Mouse (Mus musculus): ENCODE data around the gene Guca2b. TPM values are rescaled to one million over a fixed set of nuclear protein-coding genes. Genes with fewer than 3 reads are reported as not detected.
A peak's percentile ranks its signal among the peaks of the same experiment; 100 is the strongest.

Guca2b gene
- polyA plus RNA-seq, 1 experiment: not detected

DNA sequence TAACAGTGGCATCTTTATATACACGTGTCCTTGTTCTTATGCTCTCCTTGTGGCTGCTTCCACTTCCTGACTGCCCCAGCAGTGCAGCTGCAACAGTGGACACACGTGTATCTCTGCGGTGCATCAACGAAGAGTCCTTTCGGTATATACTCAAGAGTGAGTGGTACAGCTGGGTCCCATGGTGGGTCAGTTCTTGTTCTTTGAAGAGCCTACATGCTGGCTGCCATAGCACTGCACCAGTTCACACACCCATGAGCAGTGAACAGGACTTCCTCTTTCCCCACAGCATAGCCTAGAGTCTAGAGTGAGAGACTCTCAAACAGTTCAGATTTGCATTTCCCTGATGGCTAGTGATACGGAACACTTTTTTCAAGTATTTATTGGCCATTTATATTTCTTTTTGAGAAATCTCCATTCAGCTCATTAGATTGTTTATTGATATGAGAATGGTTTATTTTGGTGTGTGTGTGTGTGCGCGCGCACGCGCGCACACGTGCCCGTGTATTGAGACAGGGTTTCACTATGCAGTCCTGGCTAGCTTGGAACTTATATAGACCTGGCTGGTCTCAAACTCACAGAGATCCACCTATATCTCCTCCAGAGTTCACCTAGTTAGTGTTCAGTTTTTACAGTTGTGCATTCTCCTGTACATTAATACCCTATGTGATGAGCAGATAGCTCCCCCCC is 4.8 kb upstream of the Guca2b start:
- Histone ChIP-seq H3K4me3 (ENCODE audit: insufficient read depth, low read depth, low read length) (no peak overlapping the region), H3K27ac (ENCODE audit: insufficient read depth, low read depth, low read length) (no peak overlapping the region), H3K4me1 (ENCODE audit: control insufficient read depth, insufficient read depth, low read length) (peaks cover 14% of the 10 kb centered on the region)
- TF ChIP-seq CTCF (IDR thresholded peaks at IDR 0.05; ENCODE audit: insufficient read depth, low read depth, low read length): no peak
- no peak for TF ChIP-seq POLR2A (IDR thresholded peaks at IDR 0.05; ENCODE audit: insufficient read depth, low read depth, low read length)
- 94% methylated on average over 14 of the region's 14 CpGs for WGBS

DNA sequence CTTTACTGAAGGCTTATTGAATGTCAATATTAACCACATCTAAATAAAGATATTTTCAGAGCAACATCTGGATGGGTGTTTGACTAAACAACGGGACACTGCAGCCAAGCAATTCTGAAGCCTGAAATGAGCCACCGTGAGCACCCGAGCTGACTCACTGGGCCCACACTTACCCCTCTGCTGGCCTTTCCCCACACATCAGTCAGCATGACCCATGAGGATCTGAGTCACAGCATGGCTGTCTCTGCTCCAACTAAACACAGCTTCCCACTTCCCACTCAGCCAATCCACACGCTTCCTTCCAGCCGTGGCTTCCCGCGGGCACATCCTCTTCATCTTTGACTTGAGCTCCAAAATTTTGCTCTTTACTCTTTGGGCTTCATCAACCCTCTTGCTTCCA is 4.2 kb upstream of the Guca2b start:
- Histone ChIP-seq H3K27ac (ENCODE audit: insufficient read depth, low read depth, low read length) (no peak overlapping the region), H3K4me3 (ENCODE audit: insufficient read depth, low read depth, low read length) (no peak overlapping the region), H3K4me1 (ENCODE audit: control insufficient read depth, insufficient read depth, low read length) (peaks cover 14% of the 10 kb centered on the region)
- 25% methylated on average over 7 of the region's 7 CpGs for WGBS
- TF ChIP-seq POLR2A (IDR thresholded peaks at IDR 0.05; ENCODE audit: insufficient read depth, low read depth, low read length) (no peak), CTCF (IDR thresholded peaks at IDR 0.05; ENCODE audit: insufficient read depth, low read depth, low read length) (no peak)

- WGBS: 68% methylated on average over 4 of the region's 4 CpGs
- Histone ChIP-seq H3K4me1 (ENCODE audit: control insufficient read depth, insufficient read depth, low read length) (peaks cover 14% of the 10 kb centered on the region), H3K4me3 (ENCODE audit: insufficient read depth, low read depth, low read length) (no peak overlapping the region), H3K27ac (ENCODE audit: insufficient read depth, low read depth, low read length) (peak overlapping the region; percentile 12; the same call in 1 of the 2 replicates)
- TF ChIP-seq CTCF (IDR thresholded peaks at IDR 0.05; ENCODE audit: insufficient read depth, low read depth, low read length) (no peak), POLR2A (IDR thresholded peaks at IDR 0.05; ENCODE audit: insufficient read depth, low read depth, low read length) (no peak)
Measured at GRCm38 (mm10) chr4:119662151-119662550, 3.4 kb upstream of the Guca2b start.

DNA sequence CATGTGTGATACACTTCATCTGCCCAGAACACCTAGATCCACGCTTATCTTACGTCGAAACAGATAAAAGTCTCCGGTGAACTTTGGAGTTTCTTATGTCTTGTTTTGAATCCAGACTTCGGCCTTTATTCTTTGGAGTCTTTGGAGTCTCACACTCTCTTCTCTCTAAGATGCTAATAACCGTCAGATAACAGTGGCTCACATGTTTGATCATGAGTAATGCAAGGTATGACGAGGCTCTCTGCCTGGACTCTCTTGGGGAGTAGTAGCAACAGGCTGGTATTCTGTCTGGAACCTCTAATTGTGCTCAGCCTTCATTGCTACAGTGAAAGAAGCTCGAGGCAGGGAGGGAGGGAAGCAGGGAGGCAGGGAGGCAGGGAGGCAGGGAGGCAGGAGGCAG is 1.3 kb upstream of the Guca2b start:
- no peak overlapping the region for H3K4me3 ChIP-seq (ENCODE audit: insufficient read depth, low read depth, low read length)
- TF ChIP-seq CTCF (IDR thresholded peaks at IDR 0.05; ENCODE audit: insufficient read depth, low read depth, low read length) (no peak), POLR2A (IDR thresholded peaks at IDR 0.05; ENCODE audit: insufficient read depth, low read depth, low read length) (no peak)
- no peak overlapping the region for H3K27ac ChIP-seq (ENCODE audit: insufficient read depth, low read depth, low read length)
- peaks cover 10% of the 10 kb centered on the region for H3K4me1 ChIP-seq (ENCODE audit: control insufficient read depth, insufficient read depth, low read length)
- 86% methylated on average over 8 of the region's 8 CpGs for WGBS

DNA sequence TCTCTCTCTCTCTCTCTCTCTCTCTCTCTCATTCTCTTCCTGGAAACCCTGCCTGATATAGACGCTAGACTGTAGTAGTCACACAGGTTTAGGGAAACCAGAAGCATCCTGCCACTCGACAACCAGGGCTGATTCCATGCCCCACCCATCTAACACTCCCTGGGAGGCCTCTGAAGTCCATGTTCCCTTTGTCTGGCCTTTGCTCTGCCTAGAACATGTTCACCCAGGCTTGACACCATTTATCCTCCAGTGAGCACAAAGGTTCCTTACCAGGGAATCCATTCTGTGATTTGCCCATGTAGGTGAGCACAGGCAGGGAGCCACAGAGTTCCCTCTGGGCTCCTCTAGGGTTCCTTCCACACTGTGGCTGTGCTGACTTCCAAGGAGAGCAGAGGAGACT is 508 bp downstream of the Guca2b start:
- H3K4me3 ChIP-seq (ENCODE audit: insufficient read depth, low read depth, low read length): no peak overlapping the region
- H3K27ac ChIP-seq (ENCODE audit: insufficient read depth, low read depth, low read length): no peak overlapping the region
- H3K4me1 ChIP-seq (ENCODE audit: control insufficient read depth, insufficient read depth, low read length): peaks cover 8% of the 10 kb centered on the region
- no peak for TF ChIP-seq POLR2A (IDR thresholded peaks at IDR 0.05; ENCODE audit: insufficient read depth, low read depth, low read length)
- TF ChIP-seq CTCF (IDR thresholded peaks at IDR 0.05; ENCODE audit: insufficient read depth, low read depth, low read length): no peak
- 72% methylated on average over 2 of the region's 2 CpGs for WGBS

- H3K4me3 ChIP-seq (ENCODE audit: insufficient read depth, low read depth, low read length): no peak overlapping the region
- TF ChIP-seq CTCF (IDR thresholded peaks at IDR 0.05; ENCODE audit: insufficient read depth, low read depth, low read length) (no peak), POLR2A (IDR thresholded peaks at IDR 0.05; ENCODE audit: insufficient read depth, low read depth, low read length) (no peak)
- no peak overlapping the region for H3K27ac ChIP-seq (ENCODE audit: insufficient read depth, low read depth, low read length)
- H3K4me1 ChIP-seq (ENCODE audit: control insufficient read depth, insufficient read depth, low read length): no peaks in the 10 kb centered on the region; the same call in 1 of the 2 replicates
- 91% methylated on average over 1 of the region's 1 CpGs for WGBS
Measured at GRCm38 (mm10) chr4:119657011-119657410, 1.7 kb downstream of the Guca2b start.

GRCm38 (mm10) chr4:119642666-119643065 is 16.1 kb downstream of the Guca2b start:
- H3K4me1 ChIP-seq (ENCODE audit: control insufficient read depth, insufficient read depth, low read length): no peaks in the 10 kb centered on the region
- WGBS: 85% methylated on average over 4 of the region's 4 CpGs
- H3K27ac ChIP-seq (ENCODE audit: insufficient read depth, low read depth, low read length): no peak overlapping the region
- TF ChIP-seq CTCF (IDR thresholded peaks at IDR 0.05; ENCODE audit: insufficient read depth, low read depth, low read length) (no peak), POLR2A (IDR thresholded peaks at IDR 0.05; ENCODE audit: insufficient read depth, low read depth, low read length) (no peak)
- H3K4me3 ChIP-seq (ENCODE audit: insufficient read depth, low read depth, low read length): no peak overlapping the region

DNA sequence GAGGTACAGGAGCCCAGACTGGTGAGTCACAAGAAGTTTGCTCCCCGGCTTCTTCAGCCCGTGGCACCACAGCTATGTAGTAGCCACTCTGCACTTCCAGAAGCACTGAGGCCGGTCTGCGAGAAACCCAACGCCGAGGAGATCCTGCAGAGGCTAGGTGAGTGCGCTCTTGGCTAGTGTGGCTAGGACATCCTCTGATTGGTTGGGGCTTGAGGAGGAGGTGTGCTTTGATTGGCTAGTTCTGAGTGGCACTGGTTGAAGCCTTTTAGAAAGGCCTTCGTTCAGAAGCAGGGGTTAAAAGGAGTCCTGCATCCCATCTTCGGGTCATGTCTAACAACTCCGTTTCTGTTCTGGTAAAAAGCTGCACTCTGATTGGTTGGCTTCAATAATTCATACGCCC is 20.1 kb downstream of the Guca2b start:
- WGBS: 78% methylated on average over 11 of the region's 11 CpGs
- H3K4me1 ChIP-seq (ENCODE audit: control insufficient read depth, insufficient read depth, low read length): no peaks in the 10 kb centered on the region
- no peak overlapping the region for H3K27ac ChIP-seq (ENCODE audit: insufficient read depth, low read depth, low read length)
- H3K4me3 ChIP-seq (ENCODE audit: insufficient read depth, low read depth, low read length): no peak overlapping the region
- no peak for TF ChIP-seq POLR2A (IDR thresholded peaks at IDR 0.05; ENCODE audit: insufficient read depth, low read depth, low read length)
- no peak for TF ChIP-seq CTCF (IDR thresholded peaks at IDR 0.05; ENCODE audit: insufficient read depth, low read depth, low read length)

GRCm38 (mm10) chr4:119637946-119638345 is 20.8 kb downstream of the Guca2b start:
- no peak for TF ChIP-seq CTCF (IDR thresholded peaks at IDR 0.05; ENCODE audit: insufficient read depth, low read depth, low read length)
- TF ChIP-seq POLR2A (IDR thresholded peaks at IDR 0.05; ENCODE audit: insufficient read depth, low read depth, low read length): no peak
- Histone ChIP-seq H3K4me1 (ENCODE audit: control insufficient read depth, insufficient read depth, low read length) (0 out of 2 replicates have a peak, but pooled peaks cover 4% of the 10 kb centered on the region), H3K4me3 (ENCODE audit: insufficient read depth, low read depth, low read length) (no peak overlapping the region), H3K27ac (ENCODE audit: insufficient read depth, low read depth, low read length) (no peak overlapping the region)
- 78% methylated on average over 6 of the region's 6 CpGs for WGBS

Measured in olfactory bulb, adult 2 months (tissue).